Mouse (Mus musculus) small intestine, adult 2 months (tissue): ENCODE data around the gene Foxn2.

Source experiments
- CTCF ChIP-seq: fragments of 200-500 bp; IDR thresholded peaks from 2 replicates; pipeline ENCODE4 v1.5.1; 2012; ENCODE audit warnings: low read depth, mild to moderate bottlenecking, control low read depth, inconsistent platforms, low read length, moderate library complexity, mixed read lengths; ENCODE audit not compliant: insufficient replicate concordance, insufficient read length; ENCODE audit errors: extremely low read depth
- POLR2A ChIP-seq: fragments of 200-500 bp; IDR thresholded peaks from 2 replicates; pipeline ENCODE4 v1.6.1; 2012; ENCODE audit warnings: low read depth, mild to moderate bottlenecking, control low read depth, inconsistent platforms, low read length, moderate library complexity

- TF ChIP-seq CTCF (no peak), POLR2A (no peak)
Observed at GRCm38 (mm10) chr17:88398090-88398489, 42.4 kb upstream of the Foxn2 start.
